Mouse (Mus musculus) kidney, postnatal 0 days (tissue): ENCODE measurements around the gene Rps18. TPM values are rescaled to one million over a fixed set of nuclear protein-coding genes. Genes with fewer than 3 reads are reported as not detected.

Experiments
- ATAC-seq: fragments of 200-750 bp; cut with Nextera tagmentation; replicated peaks from 2 replicates; pipeline ENCODE4 v1.8.0; 2017; ENCODE audit warnings: low read depth, moderate number of reproducible peaks, moderate TSS enrichment, moderate library complexity; ENCODE audit not compliant: low FRiP score
- DNase-seq: peaks from one replicate; pipeline ENCODE4 v3.0.0-alpha.2; 2016; ENCODE audit warnings: low spot score
- H3K27ac ChIP-seq: fragments of 300-500 bp; sonication (generic); 2 replicates; pipeline ENCODE4 v1.5.1; 2014; ENCODE audit warnings: mild to moderate bottlenecking
- H3K27me3 ChIP-seq: fragments of 300-500 bp; sonication (generic); 2 replicates; pipeline ENCODE4 v1.6.1; 2014; ENCODE audit warnings: low read length, mixed read lengths; ENCODE audit not compliant: insufficient read depth
- H3K36me3 ChIP-seq: fragments of 300-500 bp; sonication (generic); 2 replicates; pipeline ENCODE4 v1.6.1; 2014; ENCODE audit warnings: low read length, mixed read lengths; ENCODE audit not compliant: insufficient read depth
- H3K4me1 ChIP-seq: fragments of 300-500 bp; sonication (generic); replicated peaks from 2 replicates; pipeline ENCODE4 v1.6.1; 2014; ENCODE audit warnings: antibody characterized with exemption, low read length, mixed read lengths; ENCODE audit not compliant: insufficient read depth
- H3K4me2 ChIP-seq: fragments of 300-500 bp; sonication (generic); 2 replicates; pipeline ENCODE4 v1.6.1; 2014; ENCODE audit warnings: mild to moderate bottlenecking, low read length, moderate library complexity, mixed read lengths
- H3K4me3 ChIP-seq: fragments of 300-500 bp; sonication (generic); replicated peaks from 2 replicates; pipeline ENCODE4 v1.5.1; 2014; ENCODE audit warnings: low read depth, low read length
- H3K9ac ChIP-seq: fragments of 300-500 bp; sonication (generic); 2 replicates; pipeline ENCODE4 v1.6.1; 2014; ENCODE audit warnings: low read depth, low read length
- H3K9me3 ChIP-seq: fragments of 300-500 bp; sonication (generic); replicated peaks from 2 replicates; pipeline ENCODE4 v1.6.1; 2016; ENCODE audit warnings: low read length, inconsistent platforms, mixed read lengths
- CTCF ChIP-seq: IDR thresholded peaks from 2 replicates; pipeline ENCODE4 v1.5.1; 2016; ENCODE audit warnings: antibody characterized with exemption, low read depth, mild to moderate bottlenecking, moderate library complexity
- WGBS: fragments of 180-500 bp; shearing (Covaris S2); extraction: QIAGEN DNeasy Blood & Tissue Kit; methylation state at CpG from one replicate; pipeline ENCODE4 v1.1.7; 2014; 5-methylcytosine and 5-hydroxymethylcytosine counted together
- polyA plus RNA-seq: library from polyadenylated mRNA; unstranded; fragments of >200 nt; fragmentation: Nextera tagmentation; extraction: Ambion mirVana; gene quantifications from 2 replicates; pipeline ENCODE4 v1.2.1, GENCODE M21; 2015

The Rps18 gene
- polyA plus RNA-seq, 1 experiment from 2014 or later = 2,304 TPM

GRCm38 (mm10) chr17:33931947-33932346 is 23.9 kb downstream of the Rps18 start:
- ATAC-seq (no peak), DNase-seq (no peak)
- H3K4me3 ChIP-seq = no peak overlapping the region
- H3K4me2 ChIP-seq = no peak overlapping the region
- 91% methylated on average over 11 of the region's 11 CpGs for WGBS
- no peak for TF ChIP-seq CTCF
- no peaks in the 10 kb centered on the region for H3K27me3 ChIP-seq
- H3K27ac ChIP-seq = no peak overlapping the region
- no peaks in the 10 kb centered on the region for H3K9me3 ChIP-seq
- peaks cover 16% of the 10 kb centered on the region for H3K36me3 ChIP-seq
- peaks cover 3% of the 10 kb centered on the region; the same call in 1 of the 2 replicates for H3K4me1 ChIP-seq
- no peak overlapping the region for H3K9ac ChIP-seq

DNA sequence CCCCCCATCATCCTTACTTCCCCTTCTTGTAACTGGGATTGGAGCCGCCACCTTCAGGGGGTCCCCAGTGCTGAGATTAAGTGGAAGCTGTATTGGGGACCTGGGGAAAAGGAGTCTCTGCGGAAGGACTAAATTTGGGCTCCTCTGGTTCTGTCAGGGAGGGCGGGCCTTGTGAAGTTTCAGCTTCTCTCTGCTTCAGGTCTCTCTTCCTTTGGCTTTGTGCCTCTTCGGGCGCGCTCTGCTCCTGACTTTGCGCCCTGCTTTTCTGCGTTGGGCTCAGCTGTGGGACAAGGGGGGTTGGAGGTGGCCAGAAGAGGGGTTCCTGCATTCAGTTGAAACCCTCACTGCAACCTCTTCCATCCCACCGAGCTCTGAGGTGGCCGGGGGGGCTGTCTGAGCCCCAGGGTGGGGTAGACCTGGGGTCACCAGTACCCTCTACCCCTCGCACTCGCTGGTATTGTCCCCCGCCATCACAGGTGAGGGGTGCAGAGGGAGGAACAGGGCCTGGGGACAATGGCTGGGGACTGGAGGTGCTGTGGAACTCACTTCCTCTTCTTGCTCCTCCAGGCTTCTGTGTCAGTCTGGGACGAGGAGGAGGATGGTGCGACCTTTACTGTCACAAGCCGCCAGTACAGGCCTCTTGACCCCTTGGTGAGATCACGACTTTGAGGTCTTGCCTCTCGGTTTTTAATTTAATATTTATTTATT is 24.5 kb downstream of the Rps18 start:
- peak overlapping the region; percentile 100 for H3K4me2 ChIP-seq
- WGBS = 44% methylated on average over 18 of the region's 18 CpGs
- H3K27ac ChIP-seq = 0 out of 2 replicates have a peak overlapping the region, but pooled peaks have one; percentile 4
- DNase-seq = no peak
- peak overlapping the region; percentile 82 for H3K4me3 ChIP-seq
- peaks cover 3% of the 10 kb centered on the region; the same call in 1 of the 2 replicates for H3K4me1 ChIP-seq
- no peaks in the 10 kb centered on the region for H3K9me3 ChIP-seq
- no peak for ATAC-seq
- no peak for TF ChIP-seq CTCF
- no peaks in the 10 kb centered on the region for H3K27me3 ChIP-seq
- H3K36me3 ChIP-seq = peaks cover 18% of the 10 kb centered on the region
- H3K9ac ChIP-seq = peak overlapping the region; percentile 79

DNA sequence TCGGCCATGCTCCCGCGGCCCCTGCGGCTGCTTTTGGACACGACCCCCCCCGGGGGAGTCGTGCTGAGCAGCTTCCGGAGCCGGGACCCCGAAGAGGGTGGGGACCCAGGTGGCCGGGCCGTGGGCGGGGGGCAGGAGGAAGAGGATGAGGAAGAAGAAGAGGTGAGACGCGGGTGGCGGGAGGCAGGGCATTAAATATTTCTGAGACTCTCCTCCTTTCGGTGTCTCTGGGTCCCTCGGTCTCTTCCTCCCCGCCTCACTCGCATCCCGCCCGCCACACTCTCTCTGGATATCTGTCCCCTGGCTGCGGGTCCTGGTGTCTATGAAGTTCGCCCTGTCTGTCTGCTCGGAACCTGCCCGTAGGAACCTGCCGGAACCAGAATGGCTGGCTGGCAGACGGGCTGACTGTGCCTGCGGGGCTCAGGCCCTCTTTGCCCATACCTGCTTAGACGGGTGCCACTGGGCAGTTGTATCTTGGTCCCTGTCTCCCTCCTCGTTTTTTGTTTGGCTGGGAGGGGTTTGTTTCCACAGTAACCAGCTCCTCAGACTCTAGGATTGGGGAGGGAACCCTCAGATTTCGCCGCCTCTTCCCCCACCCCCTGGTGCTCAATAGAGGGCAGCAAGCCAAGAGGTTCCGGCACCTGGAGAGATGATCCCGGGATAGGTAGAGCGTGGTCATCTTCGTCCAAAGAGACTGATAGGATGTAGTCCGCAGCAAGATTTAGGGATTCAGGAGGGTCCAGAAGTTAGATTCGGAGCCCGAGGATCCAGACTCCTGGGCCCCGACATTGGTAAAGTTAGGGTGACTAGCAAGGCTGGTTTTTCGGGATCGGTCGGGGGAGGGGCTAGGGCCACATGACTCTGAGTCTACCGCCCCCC is 25.3 kb downstream of the Rps18 start:
- Histone ChIP-seq H3K9me3 (no peaks in the 10 kb centered on the region), H3K4me3 (peak overlapping the region; percentile 82), H3K4me1 (peaks cover 3% of the 10 kb centered on the region; the same call in 1 of the 2 replicates), H3K27ac (peak overlapping the region; percentile 85), H3K36me3 (peaks cover 13% of the 10 kb centered on the region), H3K4me2 (peak overlapping the region; percentile 100), H3K27me3 (no peaks in the 10 kb centered on the region), H3K9ac (peak overlapping the region; percentile 79)
- no peak; the same call in 1 of the 2 replicates for TF ChIP-seq CTCF
- DNase-seq (peak; percentile 41), ATAC-seq (0 out of 2 replicates have a peak, but pooled peaks have one; percentile 5)
- WGBS = 1% methylated on average over 39 of the region's 45 CpGs

- 0% methylated on average over 68 of the region's 80 CpGs for WGBS
- Histone ChIP-seq H3K9me3 (no peaks in the 10 kb centered on the region), H3K9ac (peak within 1 kb of the TSS; percentile 79), H3K4me3 (peak within 1 kb of the TSS; percentile 82), H3K4me2 (peak within 1 kb of the TSS; percentile 100), H3K27me3 (no peaks in the 10 kb centered on the region), H3K4me1 (peaks cover 3% of the 10 kb centered on the region; the same call in 1 of the 2 replicates), H3K27ac (peak within 1 kb of the TSS; percentile 85), H3K36me3 (peaks cover 16% of the 10 kb centered on the region)
- peak; percentile 40; the same call in 1 of the 2 replicates for TF ChIP-seq CTCF
- ATAC-seq = peak; percentile 85
- DNase-seq = peak; percentile 91
Measured at GRCm38 (mm10) chr17:33929371-33930279, 26.2 kb downstream of the Rps18 start, which contains the start of gene Rgl2. Gene Rgl2, plus strand, starts transcription at chr17:33929543.

GRCm38 (mm10) chr17:33928251-33928947 is 27.4 kb downstream of the Rps18 start:
- Histone ChIP-seq H3K27me3 (no peaks in the 10 kb centered on the region), H3K4me1 (peaks cover 3% of the 10 kb centered on the region; the same call in 1 of the 2 replicates), H3K4me3 (peak overlapping the region; percentile 82), H3K36me3 (peaks cover 15% of the 10 kb centered on the region), H3K27ac (no peak overlapping the region), H3K4me2 (peak overlapping the region; percentile 100), H3K9me3 (no peaks in the 10 kb centered on the region), H3K9ac (peak overlapping the region; percentile 79)
- DNase-seq (no peak), ATAC-seq (no peak)
- WGBS = 65% methylated on average over 21 of the region's 21 CpGs
- TF ChIP-seq CTCF = no peak
